Mouse (Mus musculus) olfactory bulb, adult 2 months (tissue): ENCODE results near the gene Zc3h12d.

Experiments used
- CTCF ChIP-seq: fragments of 200-500 bp; IDR thresholded peaks from 2 replicates; pipeline ENCODE4 v1.5.1; 2012; ENCODE audit warnings: low read depth, mild to moderate bottlenecking, low read length, moderate library complexity; ENCODE audit not compliant: insufficient read depth
- POLR2A ChIP-seq: fragments of 200-500 bp; IDR thresholded peaks from 2 replicates; pipeline ENCODE4 v1.6.1; 2012; ENCODE audit warnings: mild to moderate bottlenecking, low read depth, low read length, moderate library complexity; ENCODE audit not compliant: insufficient read depth

DNA sequence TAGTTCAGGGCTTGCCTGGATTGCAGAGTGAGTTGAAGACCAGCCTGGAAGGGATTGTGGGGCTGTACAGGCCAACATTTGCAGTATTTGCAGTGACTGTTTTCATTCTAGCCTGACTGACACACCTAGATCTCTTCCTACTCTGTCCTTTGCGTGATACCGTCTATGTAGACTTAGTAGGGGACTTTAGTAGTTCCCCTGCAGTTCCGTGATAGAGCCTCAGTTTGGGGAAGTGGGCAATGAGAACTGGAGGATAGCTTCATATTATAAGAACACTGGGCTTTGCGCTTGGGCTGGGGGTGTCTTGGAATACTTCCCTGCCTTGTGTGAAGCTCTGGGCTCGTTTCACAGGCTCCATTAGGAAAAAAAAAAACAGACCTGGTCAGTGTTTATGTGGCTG lies 12.1 kb upstream of the Zc3h12d start:
- TF ChIP-seq CTCF (no peak), POLR2A (no peak)
